Mouse (Mus musculus): Measurements from ENCODE around the gene Pcolce2.

Pcolce2 gene

GRCm38 (mm10) chr9:95699273-95699672, 61.9 kb downstream of the Pcolce2 start:
- in situ Hi-C loops (cut with MseI, MboI), result loop anchor here in 1 of 2 experiments (10.0 kb wide), 2 partner anchors 104 to 154 kb away; no protein-coding TSS in a partner anchor

GRCm38 (mm10) chr9:95704078-95704477, 66.7 kb downstream of the Pcolce2 start:
- in situ Hi-C loops (cut with MseI, MboI), result no loop called here

GRCm38 (mm10) chr9:95705371-95705770, 68.0 kb downstream of the Pcolce2 start:
- in situ Hi-C loops (cut with MseI, MboI), result no loop called here

GRCm38 (mm10) chr9:95708943-95709342, 71.5 kb downstream of the Pcolce2 start:
- in situ Hi-C loops (cut with MseI, MboI), result no loop called here

- in situ Hi-C loops (cut with MseI, MboI), result no loop called here
Measured at GRCm38 (mm10) chr9:95712574-95712973, 75.2 kb downstream of the Pcolce2 start.

- in situ Hi-C loops (cut with MseI, MboI), result loop anchor here in 1 of 2 experiments (10.0 kb wide), 1 partner anchor 109 kb away; the partner anchor contains the start of gene Pls1
Measured at GRCm38 (mm10) chr9:95736238-95736637, 98.8 kb downstream of the Pcolce2 start.

- in situ Hi-C loops (cut with MseI, MboI), result no loop called here
Measured at GRCm38 (mm10) chr9:95744845-95745613, 107.6 kb downstream of the Pcolce2 start.

- in situ Hi-C loops (cut with MseI, MboI), result no loop called here
Measured at GRCm38 (mm10) chr9:95747298-95747697, 109.9 kb downstream of the Pcolce2 start.
